Mouse (Mus musculus): ENCODE results near the gene Nlgn1. TPM values are rescaled to one million over a fixed set of nuclear protein-coding genes. Genes with fewer than 3 reads are reported as not detected.
A peak's percentile ranks its signal among the peaks of the same experiment; 100 is the strongest.

Gene Nlgn1
- 0.60 and 0.92 TPM in 2 replicates for polyA plus RNA-seq (2015; fragmentation: Nextera tagmentation; extraction: Ambion mirVana)

DNA sequence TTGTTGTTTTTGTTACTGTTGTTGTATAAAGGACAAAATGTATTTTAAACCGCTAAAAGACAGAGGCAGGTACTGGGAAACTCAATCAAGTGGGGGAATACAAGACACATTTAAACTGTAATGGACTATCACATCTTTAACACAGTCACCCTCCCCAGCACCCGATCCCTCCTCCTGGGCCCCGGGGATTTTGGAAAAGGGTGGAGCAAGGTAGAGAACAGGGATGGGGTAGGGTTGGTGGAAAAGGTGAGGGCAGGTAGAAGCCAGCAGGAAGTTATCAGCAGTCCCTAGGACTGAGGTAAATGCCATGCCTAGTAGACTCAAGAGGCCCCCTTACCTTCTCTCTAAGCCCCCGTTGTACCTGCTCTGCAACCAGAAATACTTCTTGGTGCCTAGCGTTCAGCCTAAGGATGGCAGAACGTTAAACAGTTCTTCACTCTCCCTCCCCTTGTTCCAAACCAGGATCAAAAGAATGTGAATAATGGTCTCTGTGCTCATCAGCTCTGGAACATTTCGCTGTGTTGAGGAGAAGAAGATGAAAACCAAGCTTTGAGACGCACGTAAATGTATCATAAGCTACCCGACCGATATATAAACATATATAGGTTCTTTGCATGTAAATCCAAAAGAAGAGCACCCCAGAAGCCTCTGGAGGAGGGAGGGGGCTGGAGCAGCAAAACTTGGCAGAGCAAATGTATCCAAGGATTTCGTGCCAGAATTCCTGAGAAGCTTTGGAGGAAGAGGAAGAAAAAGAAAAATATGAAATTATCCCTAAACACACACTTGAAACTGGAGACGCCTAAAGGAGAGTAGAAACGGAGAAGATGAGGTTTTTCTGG, at the start of gene Nlgn1:
Nlgn1 (minus strand) TSS at position 61 of the 839 bp plus-strand sequence.
- Histone ChIP-seq H3K27me3 (ENCODE audit: control insufficient read depth, insufficient read depth, low read length) (peaks cover 47% of the 10 kb centered on the region), H3K27ac (ENCODE audit: low read length) (no peak within 1 kb of the TSS), H3K4me3 (ENCODE audit: low read length) (peak within 1 kb of the TSS; percentile 56), H3K36me3 (ENCODE audit: control insufficient read depth, insufficient read depth) (no peaks in the 10 kb centered on the region), H3K9ac (ENCODE audit: low read length) (no peak within 1 kb of the TSS; the same call in 1 of the 2 replicates), H3K4me2 (ENCODE audit: low read depth, low read length) (peak within 1 kb of the TSS; percentile 84), H3K4me1 (ENCODE audit: control insufficient read depth, insufficient read depth, low read length) (peaks cover 9% of the 10 kb centered on the region; the same call in 1 of the 2 replicates), H3K9me3 (replicated peaks; ENCODE audit: control insufficient read depth, low read length) (no peaks in the 10 kb centered on the region)
- no peak for ATAC-seq (replicated peaks; ENCODE audit: extremely low read depth, insufficient read depth, low FRiP score)
- WGBS = 3% methylated on average over 14 of the region's 14 CpGs

GRCm38 (mm10) chr3:26378272-26378671, 46.0 kb upstream of the Nlgn1 start:
- Histone ChIP-seq H3K36me3 (ENCODE audit: control insufficient read depth, insufficient read depth) (no peaks in the 10 kb centered on the region), H3K27ac (ENCODE audit: low read length) (no peak overlapping the region), H3K27me3 (ENCODE audit: control insufficient read depth, insufficient read depth, low read length) (no peaks in the 10 kb centered on the region), H3K4me3 (ENCODE audit: low read length) (no peak overlapping the region), H3K4me1 (ENCODE audit: control insufficient read depth, insufficient read depth, low read length) (no peaks in the 10 kb centered on the region), H3K9me3 (replicated peaks; ENCODE audit: control insufficient read depth, low read length) (no peaks in the 10 kb centered on the region), H3K4me2 (ENCODE audit: low read depth, low read length) (no peak overlapping the region), H3K9ac (ENCODE audit: low read length) (no peak overlapping the region)
- no peak for ATAC-seq (replicated peaks; ENCODE audit: extremely low read depth, insufficient read depth, low FRiP score)
- WGBS = 60% methylated on average over 2 of the region's 2 CpGs

DNA sequence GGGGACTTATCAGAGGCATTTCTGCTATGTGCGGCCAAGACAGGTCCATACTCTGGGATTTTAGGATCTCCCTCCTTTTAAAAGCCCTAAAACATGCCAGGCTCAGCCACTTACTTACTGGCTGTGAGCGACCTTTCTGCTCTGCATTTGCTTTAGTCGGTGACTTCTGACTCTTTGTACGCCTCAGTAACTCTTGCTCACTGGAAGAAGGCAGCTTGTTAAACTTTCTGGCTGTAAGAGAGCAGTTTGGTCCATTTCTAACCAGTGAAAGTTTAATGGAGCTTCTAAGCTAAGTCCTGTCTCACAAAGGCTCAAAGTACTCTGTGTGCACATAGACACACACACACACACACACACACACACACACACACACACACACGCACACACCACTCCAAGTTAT, 22.8 kb upstream of the Nlgn1 start:
- Histone ChIP-seq H3K36me3 (ENCODE audit: control insufficient read depth, insufficient read depth) (no peaks in the 10 kb centered on the region), H3K9me3 (replicated peaks; ENCODE audit: control insufficient read depth, low read length) (no peaks in the 10 kb centered on the region), H3K4me2 (ENCODE audit: low read depth, low read length) (no peak overlapping the region), H3K9ac (ENCODE audit: low read length) (no peak overlapping the region), H3K4me1 (ENCODE audit: control insufficient read depth, insufficient read depth, low read length) (no peaks in the 10 kb centered on the region), H3K4me3 (ENCODE audit: low read length) (no peak overlapping the region), H3K27ac (ENCODE audit: low read length) (no peak overlapping the region), H3K27me3 (ENCODE audit: control insufficient read depth, insufficient read depth, low read length) (no peaks in the 10 kb centered on the region)
- no peak for ATAC-seq (replicated peaks; ENCODE audit: extremely low read depth, insufficient read depth, low FRiP score)
- WGBS = 77% methylated on average over 5 of the region's 5 CpGs

DNA sequence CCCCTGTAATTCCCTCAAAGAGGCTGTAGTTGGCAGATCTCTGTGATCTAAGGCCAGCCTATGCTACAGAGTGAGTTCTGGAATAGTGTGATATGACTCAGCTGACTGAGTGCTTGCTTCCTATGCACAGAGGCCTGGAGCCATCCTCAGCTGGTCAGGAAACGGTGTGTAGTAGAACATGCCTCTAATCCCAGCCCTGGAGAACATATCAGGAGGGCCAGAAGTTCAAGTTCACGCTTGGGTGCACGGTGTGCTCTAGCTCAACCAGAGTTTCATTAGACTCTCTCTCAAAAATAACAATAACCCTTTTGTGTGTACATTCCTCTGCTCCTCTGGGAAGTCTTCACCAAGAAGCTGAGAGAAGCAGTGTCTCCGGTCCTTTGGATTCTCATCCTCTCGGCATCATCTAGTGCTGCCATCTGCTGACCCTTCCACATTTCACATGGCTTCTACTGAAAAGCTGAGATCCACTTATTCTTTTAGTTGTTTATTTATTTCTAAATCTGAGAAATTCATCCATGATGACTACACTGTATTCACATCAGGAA, 22.3 kb upstream of the Nlgn1 start:
- Histone ChIP-seq H3K27ac (ENCODE audit: low read length) (no peak overlapping the region), H3K4me3 (ENCODE audit: low read length) (no peak overlapping the region), H3K27me3 (ENCODE audit: control insufficient read depth, insufficient read depth, low read length) (no peaks in the 10 kb centered on the region), H3K9ac (ENCODE audit: low read length) (no peak overlapping the region), H3K9me3 (replicated peaks; ENCODE audit: control insufficient read depth, low read length) (no peaks in the 10 kb centered on the region), H3K36me3 (ENCODE audit: control insufficient read depth, insufficient read depth) (no peaks in the 10 kb centered on the region), H3K4me1 (ENCODE audit: control insufficient read depth, insufficient read depth, low read length) (no peaks in the 10 kb centered on the region), H3K4me2 (ENCODE audit: low read depth, low read length) (no peak overlapping the region)
- WGBS = 80% methylated on average over 5 of the region's 5 CpGs
- ATAC-seq (replicated peaks; ENCODE audit: extremely low read depth, insufficient read depth, low FRiP score) = no peak

DNA sequence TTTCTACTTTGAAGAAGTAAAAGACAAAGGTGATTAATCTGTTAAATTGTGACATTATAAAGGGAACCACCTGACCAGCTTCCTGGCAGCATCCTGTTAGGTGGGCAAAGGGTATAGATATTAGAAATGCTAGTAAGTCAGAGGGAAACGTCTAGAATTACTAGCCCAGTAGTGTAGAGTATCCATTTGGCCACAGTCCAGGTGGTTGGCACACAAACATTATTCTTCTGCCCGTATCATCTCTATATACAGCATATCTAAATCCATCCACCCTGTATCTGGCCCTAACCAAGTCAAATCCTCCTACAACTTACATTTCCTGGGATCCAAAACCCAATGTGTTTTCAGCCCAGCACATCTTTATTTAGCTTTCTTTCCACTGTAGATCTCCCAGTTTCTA, 5.2 kb upstream of the Nlgn1 start:
- Histone ChIP-seq H3K36me3 (ENCODE audit: control insufficient read depth, insufficient read depth) (no peaks in the 10 kb centered on the region), H3K4me2 (ENCODE audit: low read depth, low read length) (no peak overlapping the region), H3K4me1 (ENCODE audit: control insufficient read depth, insufficient read depth, low read length) (peaks cover 8% of the 10 kb centered on the region; the same call in 1 of the 2 replicates), H3K9ac (ENCODE audit: low read length) (no peak overlapping the region), H3K9me3 (replicated peaks; ENCODE audit: control insufficient read depth, low read length) (no peaks in the 10 kb centered on the region), H3K27me3 (ENCODE audit: control insufficient read depth, insufficient read depth, low read length) (peaks cover 21% of the 10 kb centered on the region), H3K27ac (ENCODE audit: low read length) (no peak overlapping the region), H3K4me3 (ENCODE audit: low read length) (no peak overlapping the region)
- ATAC-seq (replicated peaks; ENCODE audit: extremely low read depth, insufficient read depth, low FRiP score) = no peak
- 62% methylated on average over 2 of the region's 2 CpGs for WGBS

DNA sequence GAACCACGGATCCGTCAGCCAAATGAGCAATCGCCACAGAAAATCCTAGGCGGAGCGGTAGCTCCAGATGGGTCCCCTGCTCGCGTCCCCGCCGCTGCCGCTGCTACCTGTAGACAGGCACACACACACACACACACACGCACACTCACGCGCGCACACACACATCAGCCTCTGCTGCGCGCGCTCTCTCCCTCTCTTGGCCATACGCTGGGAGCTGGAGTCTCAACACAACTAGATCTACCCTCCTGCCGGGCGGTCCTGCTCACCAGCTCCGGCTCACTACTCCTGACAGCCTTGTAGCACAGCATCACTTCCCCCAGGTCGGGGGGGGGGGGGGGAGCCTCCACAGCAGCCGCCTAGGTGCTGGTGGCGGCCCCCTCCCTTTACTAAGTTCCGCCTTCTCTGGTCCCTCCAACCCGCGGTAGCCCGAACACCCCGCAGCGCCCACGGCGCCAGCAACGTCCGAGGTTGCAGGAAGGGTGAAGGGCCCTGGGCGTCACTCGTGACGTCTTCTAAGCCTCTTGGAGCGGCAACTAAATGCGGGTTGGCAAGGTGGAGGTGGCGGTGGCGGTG, 1.1 kb upstream of the Nlgn1 start:
- Histone ChIP-seq H3K36me3 (ENCODE audit: control insufficient read depth, insufficient read depth) (no peaks in the 10 kb centered on the region), H3K4me3 (ENCODE audit: low read length) (peak overlapping the region; percentile 56), H3K9ac (ENCODE audit: low read length) (no peak overlapping the region; the same call in 1 of the 2 replicates), H3K4me1 (ENCODE audit: control insufficient read depth, insufficient read depth, low read length) (peaks cover 9% of the 10 kb centered on the region; the same call in 1 of the 2 replicates), H3K27me3 (ENCODE audit: control insufficient read depth, insufficient read depth, low read length) (peaks cover 44% of the 10 kb centered on the region), H3K27ac (ENCODE audit: low read length) (no peak overlapping the region), H3K4me2 (ENCODE audit: low read depth, low read length) (peak overlapping the region; percentile 84), H3K9me3 (replicated peaks; ENCODE audit: control insufficient read depth, low read length) (no peaks in the 10 kb centered on the region)
- WGBS = under 1% methylated on average over 38 of the region's 41 CpGs
- no peak; the same call in 1 of the 2 replicates for ATAC-seq (replicated peaks; ENCODE audit: extremely low read depth, insufficient read depth, low FRiP score)

- under 1% methylated on average over 60 of the region's 60 CpGs for WGBS
- Histone ChIP-seq H3K4me1 (ENCODE audit: control insufficient read depth, insufficient read depth, low read length) (peaks cover 9% of the 10 kb centered on the region; the same call in 1 of the 2 replicates), H3K9me3 (replicated peaks; ENCODE audit: control insufficient read depth, low read length) (no peaks in the 10 kb centered on the region), H3K27me3 (ENCODE audit: control insufficient read depth, insufficient read depth, low read length) (peaks cover 47% of the 10 kb centered on the region), H3K4me3 (ENCODE audit: low read length) (peak overlapping the region; percentile 52), H3K36me3 (ENCODE audit: control insufficient read depth, insufficient read depth) (no peaks in the 10 kb centered on the region), H3K9ac (ENCODE audit: low read length) (no peak overlapping the region), H3K4me2 (ENCODE audit: low read depth, low read length) (peak overlapping the region; percentile 79), H3K27ac (ENCODE audit: low read length) (no peak overlapping the region)
- no peak for ATAC-seq (replicated peaks; ENCODE audit: extremely low read depth, insufficient read depth, low FRiP score)
These were observed 841 bp downstream of the Nlgn1 start for GRCm38 (mm10) chr3:26331177-26332061.

DNA sequence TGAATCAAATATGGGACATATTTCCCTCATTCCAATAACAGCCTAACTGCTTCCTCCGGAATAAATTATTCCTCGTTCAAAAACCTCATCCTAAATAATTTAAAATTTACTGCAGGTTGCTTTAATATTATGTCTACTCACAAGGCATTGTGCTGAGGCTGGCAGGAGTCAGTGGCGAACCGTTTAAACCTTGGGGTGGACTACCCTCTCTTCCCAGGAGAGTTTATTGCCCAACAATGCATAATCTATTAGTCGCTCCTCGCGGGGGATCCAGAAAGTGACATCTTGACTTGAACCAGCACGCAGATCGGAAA, 1.4 kb downstream of the Nlgn1 start:
- Histone ChIP-seq H3K27me3 (ENCODE audit: control insufficient read depth, insufficient read depth, low read length) (peaks cover 47% of the 10 kb centered on the region), H3K4me1 (ENCODE audit: control insufficient read depth, insufficient read depth, low read length) (peaks cover 9% of the 10 kb centered on the region; the same call in 1 of the 2 replicates), H3K4me2 (ENCODE audit: low read depth, low read length) (peak overlapping the region; percentile 79), H3K36me3 (ENCODE audit: control insufficient read depth, insufficient read depth) (no peaks in the 10 kb centered on the region), H3K9me3 (replicated peaks; ENCODE audit: control insufficient read depth, low read length) (no peaks in the 10 kb centered on the region), H3K4me3 (ENCODE audit: low read length) (peak overlapping the region; percentile 52), H3K9ac (ENCODE audit: low read length) (no peak overlapping the region), H3K27ac (ENCODE audit: low read length) (no peak overlapping the region)
- ATAC-seq (replicated peaks; ENCODE audit: extremely low read depth, insufficient read depth, low FRiP score) = no peak
- WGBS = 19% methylated on average over 9 of the region's 9 CpGs
